Mouse (Mus musculus): ENCODE results near the gene Olfr1133. TPM values are rescaled to one million over a fixed set of nuclear protein-coding genes. Genes with fewer than 3 reads are reported as not detected.
"Not testable (repeated sequence)": the region's sequence is repeated elsewhere in the genome, so short reads cannot be mapped to it uniquely, and the experiment has no call there.

Gene Olfr1133
- not detected for total RNA-seq (2021)

GRCm38 (mm10) chr2:87647274-87647673 is at the start of gene Olfr1133:
Gene Olfr1133, minus strand, starts transcription at chr2:87647374.
- no peak for DNase-seq

GRCm38 (mm10) chr2:87693847-87694246 is 46.7 kb upstream of the Olfr1133 start, which contains the start of gene Olfr1136:
Gene Olfr1136, minus strand, starts transcription at chr2:87693947.
- intact Hi-C loops (cut with DNase I), result no loop called here
- no peak for DNase-seq

More at GRCm38 (mm10) chr2:87647274-87647673, at the start of gene Olfr1133:
- intact Hi-C loops (cut with DNase I), result no loop called here

- no peak for DNase-seq
- intact Hi-C loops (cut with DNase I), result no loop called here
These were observed 26.4 kb upstream of the Olfr1133 start, which contains the start of gene Olfr1135 for GRCm38 (mm10) chr2:87673564-87673963. Gene Olfr1135, minus strand, starts transcription at chr2:87673664.

- intact Hi-C loops (cut with DNase I), result no loop called here
- no peak for DNase-seq
These were observed 11.2 kb upstream of the Olfr1133 start, which contains the start of gene Olfr1134 for GRCm38 (mm10) chr2:87658360-87658759. Gene Olfr1134, minus strand, starts transcription at chr2:87658460.

- intact Hi-C loops (cut with DNase I), result no loop called here
These were observed 4.7 kb downstream of the Olfr1133 start for GRCm38 (mm10) chr2:87642441-87642840.

GRCm38 (mm10) chr2:87637435-87637834 is 9.7 kb downstream of the Olfr1133 start, which contains the start of gene Olfr1132:
Gene Olfr1132, minus strand, starts transcription at chr2:87637535.
- intact Hi-C loops (cut with DNase I), result no loop called here
- no peak for DNase-seq

More at GRCm38 (mm10) chr2:87642441-87642840, 4.7 kb downstream of the Olfr1133 start:
- no peak for DNase-seq

GRCm38 (mm10) chr2:87626804-87627203 is 20.4 kb downstream of the Olfr1133 start, which contains the start of gene Olfr1131:
Gene Olfr1131, plus strand, starts transcription at chr2:87627104.
- intact Hi-C loops (cut with DNase I), result no loop called here
- DNase-seq, result no peak

GRCm38 (mm10) chr2:87605912-87606311 is 41.3 kb downstream of the Olfr1133 start, which contains the start of gene Olfr1130:
Gene Olfr1130, plus strand, starts transcription at chr2:87606212.
- intact Hi-C loops (cut with DNase I); DNase-seq: not testable (repeated sequence)

Other genes starting within 250 kb of the Olfr1133 start
- gene Olfr1123, start 230.7 kb downstream of the Olfr1133 start, total RNA-seq (2021), result not detected
- gene Olfr1124, start 217.1 kb downstream of the Olfr1133 start, total RNA-seq (2021), result not detected
- gene Olfr1126, start 193.4 kb downstream of the Olfr1133 start, total RNA-seq (2021), result not detected
- gene Pramel7, start 150.3 kb downstream of the Olfr1133 start, total RNA-seq (2021), result not detected
- gene Pramel6, start 140.8 kb downstream of the Olfr1133 start, total RNA-seq (2021), result not detected
- gene Olfr153, start 115.6 kb downstream of the Olfr1133 start, total RNA-seq (2021), result not detected
- not detected for gene Olfr1128, start 101.8 kb downstream of the Olfr1133 start, total RNA-seq (2021)
- gene Olfr1129, start 73.5 kb downstream of the Olfr1133 start, total RNA-seq (2021), result not detected
- not detected for gene Olfr1130, start 41.2 kb downstream of the Olfr1133 start, total RNA-seq (2021)
- not detected for gene Olfr1131, start 20.3 kb downstream of the Olfr1133 start, total RNA-seq (2021)
- not detected for gene Olfr1132, start 9.8 kb downstream of the Olfr1133 start, total RNA-seq (2021)
- gene Olfr1134, start 11.1 kb upstream of the Olfr1133 start, total RNA-seq (2021), result not detected
- gene Olfr1135, start 26.3 kb upstream of the Olfr1133 start, total RNA-seq (2021), result not detected
- gene Olfr1136, start 46.6 kb upstream of the Olfr1133 start, total RNA-seq (2021), result not detected
- gene Olfr1137, start 65.8 kb upstream of the Olfr1133 start, total RNA-seq (2021), result not detected
- gene Olfr1138, start 92.6 kb upstream of the Olfr1133 start, total RNA-seq (2021), result not detected
- not detected for gene Olfr1140, start 96.4 kb upstream of the Olfr1133 start, total RNA-seq (2021)
- gene Olfr1141, start 106.6 kb upstream of the Olfr1133 start, total RNA-seq (2021), result not detected
- gene Olfr152, start 132.1 kb upstream of the Olfr1133 start, total RNA-seq (2021), result not detected
- not detected for gene Olfr1143, start 153.2 kb upstream of the Olfr1133 start, total RNA-seq (2021)
- not detected for gene Olfr1145, start 162.4 kb upstream of the Olfr1133 start, total RNA-seq (2021)
- not detected for gene Olfr1148, start 183.2 kb upstream of the Olfr1133 start, total RNA-seq (2021)
- gene Olfr1150-ps1, start 196.6 kb upstream of the Olfr1133 start, total RNA-seq (2021), result not detected
- not detected for gene Olfr1151, start 208.5 kb upstream of the Olfr1133 start, total RNA-seq (2021)
- not detected for gene Olfr1152, start 219.1 kb upstream of the Olfr1133 start, total RNA-seq (2021)
- gene Olfr1153, start 247.6 kb upstream of the Olfr1133 start, total RNA-seq (2021), result not detected